Mouse (Mus musculus) embryonic facial prominence, embryonic 12.5 days (tissue): ENCODE results near the gene D17H6S53E. TPM values are rescaled to one million over a fixed set of nuclear protein-coding genes. Genes with fewer than 3 reads are reported as not detected.
A peak's percentile ranks its signal among the peaks of the same experiment; 100 is the strongest.

Experiments
- ATAC-seq: fragments of 200-750 bp; cut with Nextera tagmentation; 2 replicates; pipeline ENCODE4 v1.8.0; 2017; ENCODE audit not compliant: insufficient number of reproducible peaks, insufficient read depth, low FRiP score, low TSS enrichment
- H3K27ac ChIP-seq: fragments of 300-500 bp; sonication (generic); 2 replicates; pipeline ENCODE4 v1.5.1; 2016; ENCODE audit warnings: mild to moderate bottlenecking
- H3K27me3 ChIP-seq: fragments of 300-500 bp; sonication (generic); 2 replicates; pipeline ENCODE4 v1.6.1; 2016; ENCODE audit warnings: mild to moderate bottlenecking, moderate library complexity
- H3K36me3 ChIP-seq: fragments of 300-500 bp; sonication (generic); 2 replicates; pipeline ENCODE4 v1.6.1; 2016; ENCODE audit warnings: mild to moderate bottlenecking
- H3K4me1 ChIP-seq: fragments of 300-500 bp; sonication (generic); 2 replicates; pipeline ENCODE4 v1.6.1; 2016
- H3K4me2 ChIP-seq: fragments of 300-500 bp; sonication (generic); replicated peaks from 2 replicates; pipeline ENCODE4 v1.6.1; 2016; ENCODE audit warnings: mild to moderate bottlenecking, moderate library complexity
- H3K4me3 ChIP-seq: fragments of 300-500 bp; sonication (generic); 2 replicates; pipeline ENCODE4 v1.5.1; 2016; ENCODE audit warnings: mild to moderate bottlenecking
- H3K9ac ChIP-seq: fragments of 300-500 bp; sonication (generic); 2 replicates; pipeline ENCODE4 v1.6.1; 2016; ENCODE audit warnings: mild to moderate bottlenecking, moderate library complexity
- H3K9me3 ChIP-seq: fragments of 300-500 bp; sonication (generic); 2 replicates; pipeline ENCODE4 v1.6.1; 2016; ENCODE audit warnings: mild to moderate bottlenecking, moderate library complexity
- WGBS: fragments of 180-500 bp; shearing (Covaris S2); methylation state at CpG from one replicate; pipeline ENCODE4 v1.1.7; 2016; 5-methylcytosine and 5-hydroxymethylcytosine counted together
- polyA plus RNA-seq: library from polyadenylated mRNA; unstranded; fragments of >200 nt; fragmentation: Nextera tagmentation; extraction: Ambion mirVana; gene quantifications from 2 replicates; pipeline ENCODE4 v1.2.1, GENCODE M21; 2016

D17H6S53E gene
- polyA plus RNA-seq, 1 experiment from 2014 or later, result 10.7 TPM

DNA sequence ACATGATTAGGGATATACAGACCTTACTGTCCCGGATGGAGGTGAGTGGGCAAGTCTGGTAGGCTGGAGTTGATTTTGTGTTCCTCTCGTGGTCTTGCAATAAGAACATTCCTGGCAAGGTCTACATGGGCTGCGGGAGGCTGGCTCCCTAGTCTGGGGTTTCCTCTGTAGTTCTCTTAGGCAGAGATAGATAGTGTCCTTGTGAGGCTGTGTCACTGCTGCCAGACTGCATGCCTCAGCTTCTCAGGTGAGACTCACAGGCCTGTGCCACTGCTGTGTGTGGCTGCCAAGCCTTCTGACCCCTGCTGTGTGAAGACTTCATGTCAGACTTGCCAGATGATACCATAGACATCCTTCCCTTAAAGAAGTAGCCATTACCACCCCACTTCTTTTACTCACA lies 13.1 kb downstream of the D17H6S53E start:
- Histone ChIP-seq H3K4me3 (no peak overlapping the region), H3K27me3 (no peaks in the 10 kb centered on the region), H3K4me1 (peaks cover 14% of the 10 kb centered on the region), H3K9ac (no peak overlapping the region), H3K4me2 (no peak overlapping the region), H3K27ac (no peak overlapping the region), H3K9me3 (no peaks in the 10 kb centered on the region), H3K36me3 (peaks cover 65% of the 10 kb centered on the region)
- WGBS, result 95% methylated on average over 3 of the region's 3 CpGs
- no peak for ATAC-seq

DNA sequence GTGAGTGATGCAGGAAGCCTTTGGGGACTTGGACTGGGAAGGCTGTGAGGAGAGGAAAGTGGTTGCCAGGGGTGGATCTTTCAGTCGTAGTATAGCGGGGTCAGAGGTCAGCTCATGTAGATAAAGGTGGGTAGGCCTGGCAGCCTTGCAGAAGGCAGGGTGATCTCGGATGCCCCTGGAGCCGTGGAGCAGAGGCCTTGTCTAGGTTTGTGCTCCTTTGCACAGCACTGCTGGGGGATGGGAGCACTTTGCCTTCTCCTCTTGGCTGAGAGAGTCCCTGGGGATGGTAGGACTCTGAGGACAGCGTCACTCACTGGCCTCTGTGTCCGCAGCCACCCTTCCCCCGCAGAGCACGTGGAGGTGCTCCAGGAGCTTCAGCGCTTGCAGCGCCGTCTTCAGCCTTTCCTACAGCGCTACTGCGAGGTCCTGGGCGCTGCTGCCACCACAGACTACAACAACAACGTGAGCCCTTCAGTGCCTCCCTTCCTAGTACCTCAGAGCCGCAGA lies 14.4 kb downstream of the D17H6S53E start:
- no peak overlapping the region for H3K9ac ChIP-seq
- H3K9me3 ChIP-seq, result no peaks in the 10 kb centered on the region
- H3K36me3 ChIP-seq, result peaks cover 78% of the 10 kb centered on the region
- H3K4me3 ChIP-seq, result no peak overlapping the region
- 80% methylated on average over 16 of the region's 16 CpGs for WGBS
- no peaks in the 10 kb centered on the region for H3K27me3 ChIP-seq
- no peak overlapping the region for H3K4me2 ChIP-seq
- peaks cover 14% of the 10 kb centered on the region for H3K4me1 ChIP-seq
- ATAC-seq, result no peak
- H3K27ac ChIP-seq, result no peak overlapping the region

DNA sequence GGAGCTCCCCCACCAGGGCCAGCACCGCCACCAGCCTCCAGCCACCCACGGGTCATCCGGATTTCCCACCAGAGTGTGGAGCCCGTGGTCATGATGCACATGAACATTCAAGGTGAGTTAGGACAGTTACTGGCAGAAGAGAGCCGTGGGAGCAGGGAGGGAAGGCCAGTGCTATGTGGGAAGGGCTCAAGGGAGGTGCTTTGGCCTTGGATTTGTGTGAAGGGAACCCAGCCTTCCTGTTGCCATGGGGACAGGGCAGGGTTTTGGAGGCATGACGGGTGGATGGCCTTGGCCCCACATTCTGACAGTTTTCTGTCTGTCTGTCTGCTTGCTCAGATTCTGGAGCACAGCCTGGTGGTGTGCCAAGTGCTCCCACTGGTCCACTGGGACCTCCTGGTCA lies 15.8 kb downstream of the D17H6S53E start:
- Histone ChIP-seq H3K9ac (no peak overlapping the region), H3K27ac (no peak overlapping the region), H3K36me3 (peaks cover 92% of the 10 kb centered on the region), H3K9me3 (no peaks in the 10 kb centered on the region), H3K4me3 (no peak overlapping the region), H3K27me3 (no peaks in the 10 kb centered on the region), H3K4me1 (peaks cover 6% of the 10 kb centered on the region), H3K4me2 (no peak overlapping the region)
- WGBS, result 95% methylated on average over 6 of the region's 6 CpGs
- ATAC-seq, result no peak

DNA sequence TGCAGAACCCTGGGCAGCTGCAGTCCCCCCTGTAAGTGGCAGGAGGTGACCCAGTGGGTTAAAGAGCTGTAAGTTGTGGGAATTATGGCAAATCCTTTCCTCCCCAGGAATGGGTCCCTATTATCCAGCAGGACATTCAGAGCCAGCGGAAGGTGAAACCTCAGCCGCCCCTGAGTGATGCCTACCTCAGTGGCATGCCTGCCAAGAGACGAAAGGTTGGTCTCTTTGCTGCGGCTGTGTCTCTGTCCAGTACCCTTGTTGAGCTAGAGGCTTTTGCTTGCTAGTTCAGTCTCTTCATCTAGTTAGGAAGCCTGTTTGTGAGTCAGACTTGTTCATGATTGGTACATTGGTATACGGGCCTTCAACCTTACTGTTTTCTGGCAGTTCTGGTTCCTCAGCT lies 20.0 kb downstream of the D17H6S53E start:
- 84% methylated on average over 5 of the region's 5 CpGs for WGBS

DNA sequence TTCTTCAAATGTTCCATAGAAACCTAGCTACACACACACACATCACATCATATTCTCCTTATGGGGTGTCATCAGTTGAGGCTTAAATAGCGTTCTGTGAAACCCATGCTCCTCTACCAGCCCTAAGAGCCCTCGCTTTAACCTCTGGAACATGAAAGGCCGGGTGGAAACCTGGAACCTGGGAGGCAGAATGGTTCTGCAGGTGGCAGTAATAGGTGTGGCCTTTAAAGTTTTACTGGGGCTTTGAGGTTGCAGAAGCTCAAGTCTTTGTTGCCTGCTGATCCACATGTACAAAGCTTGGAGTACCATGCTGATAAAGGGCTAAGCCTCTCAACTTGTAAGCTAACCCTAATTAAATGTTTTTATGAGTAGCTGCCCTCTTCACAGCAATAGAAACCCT lies 21.2 kb downstream of the D17H6S53E start:
- Histone ChIP-seq H3K4me2 (no peak overlapping the region), H3K27ac (no peak overlapping the region), H3K27me3 (no peaks in the 10 kb centered on the region), H3K36me3 (peaks cover 93% of the 10 kb centered on the region), H3K4me3 (no peak overlapping the region), H3K4me1 (no peaks in the 10 kb centered on the region), H3K9me3 (no peaks in the 10 kb centered on the region), H3K9ac (no peak overlapping the region)
- ATAC-seq, result no peak
- WGBS, result 70% methylated on average over 3 of the region's 3 CpGs

More for the DNA sequence above, 20.0 kb downstream of the D17H6S53E start:
- Histone ChIP-seq H3K27ac (no peak overlapping the region), H3K27me3 (no peaks in the 10 kb centered on the region), H3K9me3 (no peaks in the 10 kb centered on the region), H3K4me2 (no peak overlapping the region), H3K4me1 (no peaks in the 10 kb centered on the region), H3K36me3 (peaks cover 93% of the 10 kb centered on the region), H3K9ac (no peak overlapping the region), H3K4me3 (no peak overlapping the region)
- ATAC-seq, result no peak

DNA sequence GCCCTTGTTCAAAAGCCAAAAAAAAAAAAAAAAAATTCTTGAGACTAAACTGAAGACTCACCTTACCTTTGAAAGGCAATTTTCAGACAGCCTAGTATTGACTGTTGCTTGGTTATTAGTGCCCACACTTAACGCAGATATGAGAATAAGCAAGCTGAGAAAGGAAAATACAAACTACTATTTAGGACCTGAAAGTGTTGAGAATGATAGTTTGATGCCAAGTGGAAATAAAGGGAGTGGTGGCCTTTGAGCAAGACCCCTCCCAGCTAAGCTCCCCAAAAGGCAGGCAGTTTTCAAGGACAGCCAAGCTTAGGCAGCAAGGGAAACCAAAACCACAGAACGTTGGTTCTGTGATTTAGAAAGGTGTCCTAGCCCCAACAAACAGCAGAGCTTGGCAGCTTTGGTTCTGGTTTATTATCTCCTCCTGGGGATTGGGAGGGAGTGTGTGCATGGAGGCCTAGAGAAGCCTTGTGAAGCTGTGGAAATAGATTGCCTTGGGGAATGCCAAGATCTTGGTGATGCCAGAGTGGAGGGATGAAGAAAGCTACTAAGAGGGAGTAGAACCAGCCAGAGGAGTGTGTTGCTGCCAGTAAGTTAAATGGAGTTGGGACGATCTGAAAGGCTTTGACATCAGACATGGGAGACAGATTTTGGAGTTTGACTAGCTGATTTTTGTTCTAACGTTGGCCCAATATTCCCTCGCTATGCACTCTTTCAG lies 21.9 kb downstream of the D17H6S53E start:
- H3K4me1 ChIP-seq, result no peaks in the 10 kb centered on the region
- H3K4me2 ChIP-seq, result no peak overlapping the region
- WGBS, result 70% methylated on average over 5 of the region's 5 CpGs
- no peaks in the 10 kb centered on the region for H3K27me3 ChIP-seq
- H3K9ac ChIP-seq, result no peak overlapping the region
- peaks cover 93% of the 10 kb centered on the region for H3K36me3 ChIP-seq
- H3K27ac ChIP-seq, result no peak overlapping the region
- H3K4me3 ChIP-seq, result no peak overlapping the region
- no peak for ATAC-seq
- H3K9me3 ChIP-seq, result no peaks in the 10 kb centered on the region

DNA sequence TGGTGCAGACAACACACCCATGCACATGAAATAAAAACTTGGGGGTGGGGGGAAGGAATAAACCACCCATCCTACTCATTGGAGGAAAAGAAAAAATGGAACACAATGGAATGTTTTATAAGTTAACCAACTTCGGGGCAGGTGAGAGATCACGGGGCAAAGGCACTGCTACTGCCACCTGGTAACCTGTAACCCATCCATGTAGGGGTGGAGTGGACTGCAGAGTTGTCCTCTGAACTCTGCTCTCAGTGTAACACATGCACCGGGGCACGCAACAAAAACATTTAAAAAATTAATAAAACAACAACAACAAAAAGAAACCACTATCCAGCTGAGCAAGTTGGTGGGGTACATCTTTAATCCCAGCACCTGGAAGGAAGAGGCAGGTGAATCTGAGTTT lies 25.9 kb downstream of the D17H6S53E start:
- WGBS, result 92% methylated on average over 4 of the region's 4 CpGs
- no peak for ATAC-seq
- Histone ChIP-seq H3K27me3 (no peaks in the 10 kb centered on the region), H3K4me3 (no peak overlapping the region), H3K4me1 (peaks cover 12% of the 10 kb centered on the region), H3K36me3 (peaks cover 93% of the 10 kb centered on the region), H3K9ac (no peak overlapping the region), H3K9me3 (no peaks in the 10 kb centered on the region), H3K4me2 (no peak overlapping the region), H3K27ac (no peak overlapping the region)

DNA sequence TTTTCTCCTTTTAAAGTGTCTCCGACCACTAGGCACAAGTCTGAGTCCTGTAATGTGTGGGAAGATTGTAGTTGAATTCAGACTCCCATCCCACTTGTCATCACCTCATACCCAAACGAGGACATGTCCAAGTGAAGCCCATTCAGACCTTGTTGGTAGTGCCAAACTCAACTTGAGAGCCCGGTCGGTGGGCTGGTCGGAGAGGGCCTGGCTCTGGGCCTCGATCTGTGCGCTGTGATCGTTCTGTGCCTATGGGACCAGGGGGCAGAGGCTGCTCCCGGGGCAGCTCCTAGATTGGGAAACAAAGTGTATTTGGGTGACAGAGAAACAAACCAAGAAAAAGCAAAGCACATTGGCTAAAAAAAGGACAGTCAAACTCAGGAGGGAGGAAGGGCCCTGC lies 26.9 kb downstream of the D17H6S53E start:
- Histone ChIP-seq H3K4me3 (no peak overlapping the region), H3K4me1 (peaks cover 12% of the 10 kb centered on the region), H3K9me3 (no peaks in the 10 kb centered on the region), H3K4me2 (no peak overlapping the region), H3K27me3 (no peaks in the 10 kb centered on the region), H3K36me3 (peaks cover 97% of the 10 kb centered on the region), H3K27ac (no peak overlapping the region), H3K9ac (no peak overlapping the region)
- WGBS, result 94% methylated on average over 9 of the region's 9 CpGs
- ATAC-seq, result no peak

DNA sequence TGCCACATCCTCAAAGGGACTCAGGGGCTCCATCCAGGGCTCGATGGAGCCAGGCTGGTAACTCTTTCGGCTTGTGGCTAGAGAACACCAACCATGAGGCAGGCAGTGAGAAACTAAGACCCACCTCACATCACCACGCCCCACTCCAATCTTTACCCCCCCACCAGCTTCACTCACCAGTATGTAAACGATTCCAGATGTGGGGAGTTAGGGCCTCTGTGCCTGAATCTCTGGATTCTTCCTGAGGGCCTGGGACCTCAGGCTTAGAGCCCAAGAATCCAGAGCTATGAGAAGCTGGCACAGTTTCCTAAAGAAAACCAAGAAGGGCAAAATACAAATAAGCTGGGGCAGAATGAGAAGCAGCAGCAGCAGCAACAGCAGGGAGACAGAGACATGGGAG lies 27.8 kb downstream of the D17H6S53E start:
- Histone ChIP-seq H3K4me1 (peaks cover 12% of the 10 kb centered on the region), H3K27me3 (no peaks in the 10 kb centered on the region), H3K27ac (peak overlapping the region; percentile 64), H3K4me3 (no peak overlapping the region), H3K4me2 (no peak overlapping the region), H3K9me3 (no peaks in the 10 kb centered on the region), H3K36me3 (peaks cover 98% of the 10 kb centered on the region), H3K9ac (no peak overlapping the region)
- 59% methylated on average over 4 of the region's 4 CpGs for WGBS
- ATAC-seq, result no peak

DNA sequence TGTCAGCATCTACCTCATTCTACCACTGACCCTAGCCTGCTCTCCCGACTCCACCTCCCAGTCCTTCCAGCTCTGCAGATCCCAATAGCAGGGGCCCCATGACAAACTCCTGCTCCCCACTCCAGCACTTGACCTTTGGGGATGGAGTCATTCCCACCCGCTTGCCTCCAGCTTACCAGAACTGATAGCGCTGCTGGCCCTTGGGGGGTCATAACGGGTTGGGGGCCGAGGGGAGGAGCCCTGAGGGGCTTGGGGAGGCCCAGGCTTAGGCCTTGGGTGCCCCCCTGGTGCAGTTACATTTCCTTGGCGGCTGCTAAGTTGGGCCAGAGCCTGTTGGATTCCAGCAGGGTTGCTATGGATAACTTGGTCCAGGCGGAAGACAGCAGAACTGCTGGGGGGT lies 28.4 kb downstream of the D17H6S53E start:
- H3K4me3 ChIP-seq, result no peak overlapping the region
- 82% methylated on average over 7 of the region's 7 CpGs for WGBS
- no peaks in the 10 kb centered on the region for H3K27me3 ChIP-seq
- H3K27ac ChIP-seq, result peak overlapping the region; percentile 64
- no peak for ATAC-seq
- H3K36me3 ChIP-seq, result peaks cover 98% of the 10 kb centered on the region
- H3K9ac ChIP-seq, result no peak overlapping the region
- H3K4me1 ChIP-seq, result peaks cover 12% of the 10 kb centered on the region
- H3K4me2 ChIP-seq, result no peak overlapping the region
- H3K9me3 ChIP-seq, result no peaks in the 10 kb centered on the region

DNA sequence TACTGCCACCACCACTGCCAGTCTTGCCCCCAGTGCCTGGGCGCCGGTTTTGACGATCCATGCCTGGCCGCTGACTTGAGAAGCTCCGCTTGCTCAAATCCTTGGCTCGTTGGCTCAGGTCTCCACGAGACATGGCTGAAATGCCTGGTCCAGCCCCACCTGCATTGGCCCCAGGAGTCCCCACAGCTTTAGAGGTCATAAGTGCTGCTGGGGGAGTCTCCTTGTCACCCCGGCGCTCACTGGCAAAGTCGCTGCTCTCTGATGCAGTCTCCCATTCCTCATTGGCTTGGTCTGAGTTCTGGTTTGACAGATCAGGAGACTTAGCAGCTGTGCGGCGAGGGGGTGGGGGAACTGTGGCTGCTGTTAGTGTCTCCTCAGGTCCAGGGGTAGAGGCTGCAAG lies 29.3 kb downstream of the D17H6S53E start:
- Histone ChIP-seq H3K27ac (no peak overlapping the region), H3K9ac (no peak overlapping the region), H3K4me3 (no peak overlapping the region), H3K4me2 (no peak overlapping the region), H3K36me3 (peaks cover 98% of the 10 kb centered on the region), H3K27me3 (no peaks in the 10 kb centered on the region), H3K4me1 (peaks cover 12% of the 10 kb centered on the region), H3K9me3 (no peaks in the 10 kb centered on the region)
- no peak for ATAC-seq
- 90% methylated on average over 12 of the region's 12 CpGs for WGBS

DNA sequence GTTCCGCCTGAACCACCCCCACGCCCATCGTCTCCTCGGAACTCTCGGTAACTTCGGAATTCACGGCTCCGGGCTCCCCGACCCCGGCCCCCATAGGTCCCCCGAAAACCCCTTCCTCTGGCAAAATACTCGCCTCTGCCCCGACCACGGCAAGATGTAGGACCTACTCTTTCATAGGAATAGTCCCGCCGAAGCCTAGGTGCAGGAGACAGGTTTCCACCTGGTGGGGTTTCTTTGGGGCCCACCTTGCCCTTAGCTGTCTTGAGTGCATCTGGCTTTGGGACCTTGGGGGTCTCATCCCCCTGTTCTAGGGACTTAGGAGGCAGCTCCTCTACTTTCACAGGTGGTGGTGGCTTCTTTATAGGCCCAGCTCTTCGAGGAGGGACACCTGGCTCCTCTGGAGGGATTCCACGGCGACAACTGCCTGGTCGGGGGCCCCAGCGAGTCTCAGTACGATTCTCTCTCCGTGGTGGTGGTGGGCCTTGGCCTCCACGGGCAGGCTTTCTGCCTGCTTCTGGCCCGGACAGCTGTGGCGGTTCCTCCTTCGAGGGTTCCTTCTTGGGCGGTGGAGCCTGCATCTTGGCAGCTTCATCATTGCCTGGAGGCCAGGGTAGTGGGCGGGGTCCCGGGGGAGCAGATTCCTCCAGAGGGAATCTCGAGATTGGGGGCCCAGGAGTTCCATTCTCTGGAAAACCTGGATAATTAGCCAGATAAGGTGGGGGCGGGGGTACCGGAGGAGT lies 30.5 kb downstream of the D17H6S53E start:
- Histone ChIP-seq H3K9ac (no peak overlapping the region), H3K27me3 (no peaks in the 10 kb centered on the region), H3K4me1 (peaks cover 12% of the 10 kb centered on the region), H3K4me2 (no peak overlapping the region), H3K4me3 (no peak overlapping the region), H3K36me3 (peaks cover 100% of the 10 kb centered on the region), H3K9me3 (no peaks in the 10 kb centered on the region), H3K27ac (no peak overlapping the region)
- ATAC-seq, result no peak; the same call in 1 of the 2 replicates
- 93% methylated on average over 33 of the region's 33 CpGs for WGBS
